Mouse (Mus musculus) CH12F3 (cell line): ENCODE data around the gene Atxn7l1.

Source experiments
- in situ Hi-C: fragments of 300-500 bp; cut with MboI; formaldehyde crosslinking; loops from 2 replicates; pipeline ENCODE4 v1.14.3; 2020; ENCODE audit warnings: low sequenced_read_pairs

Gene Atxn7l1

DNA sequence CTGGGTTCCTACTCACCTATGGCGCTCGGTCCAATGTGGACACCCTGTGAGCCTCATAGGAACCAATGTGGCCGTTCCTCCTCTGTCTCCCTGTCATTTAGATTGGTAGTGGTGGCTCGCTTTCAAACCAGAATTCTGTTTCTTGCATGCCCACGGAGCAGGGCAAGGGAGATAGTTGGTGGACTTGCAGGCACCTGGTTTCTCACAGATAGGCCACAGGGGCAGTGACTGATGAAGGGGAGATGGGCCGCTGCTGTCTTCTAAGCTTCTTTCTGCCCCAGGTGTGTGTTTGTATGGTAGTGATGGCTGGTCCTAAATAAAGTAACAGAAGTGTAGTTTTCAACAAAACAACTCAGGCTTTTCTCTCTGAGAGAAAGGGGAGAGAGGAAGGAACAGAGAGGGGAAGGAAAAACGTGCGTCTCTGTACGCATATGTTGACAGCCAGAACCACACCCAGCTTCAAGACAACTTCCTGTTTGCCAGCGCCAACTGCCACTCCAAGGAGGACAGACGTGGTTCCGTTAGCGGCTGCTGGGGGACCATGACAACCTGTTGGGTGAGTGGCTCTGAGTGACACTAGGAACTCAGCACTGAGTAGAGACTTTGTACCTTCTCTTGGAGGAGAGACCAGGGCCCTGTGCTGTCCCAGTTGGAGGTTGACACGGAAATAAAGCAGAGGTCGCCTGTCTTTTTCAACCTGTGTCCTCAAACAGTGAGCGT lies 167.6 kb downstream of the Atxn7l1 start:
- in situ Hi-C loops, result no loop called here

DNA sequence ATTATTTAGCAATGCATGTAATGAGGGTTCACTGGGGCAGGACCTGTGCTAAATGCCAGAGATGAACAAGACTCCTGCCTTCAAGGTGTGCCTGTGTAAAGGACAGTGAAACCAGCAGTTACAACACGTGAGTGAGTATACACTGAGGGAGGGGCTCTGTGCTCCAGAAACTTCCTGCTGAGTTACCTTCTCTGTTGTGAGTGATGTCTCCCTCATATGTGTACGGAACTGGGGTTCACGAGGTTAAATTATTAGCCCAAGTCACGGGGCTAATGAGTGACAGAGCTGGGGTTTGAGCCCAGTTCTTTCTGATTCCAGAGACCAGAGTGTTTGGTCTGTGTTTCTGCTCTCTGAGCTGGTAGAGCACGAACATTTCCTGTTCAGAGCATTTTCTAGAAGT lies 168.3 kb downstream of the Atxn7l1 start:
- in situ Hi-C loops, result no loop called here

DNA sequence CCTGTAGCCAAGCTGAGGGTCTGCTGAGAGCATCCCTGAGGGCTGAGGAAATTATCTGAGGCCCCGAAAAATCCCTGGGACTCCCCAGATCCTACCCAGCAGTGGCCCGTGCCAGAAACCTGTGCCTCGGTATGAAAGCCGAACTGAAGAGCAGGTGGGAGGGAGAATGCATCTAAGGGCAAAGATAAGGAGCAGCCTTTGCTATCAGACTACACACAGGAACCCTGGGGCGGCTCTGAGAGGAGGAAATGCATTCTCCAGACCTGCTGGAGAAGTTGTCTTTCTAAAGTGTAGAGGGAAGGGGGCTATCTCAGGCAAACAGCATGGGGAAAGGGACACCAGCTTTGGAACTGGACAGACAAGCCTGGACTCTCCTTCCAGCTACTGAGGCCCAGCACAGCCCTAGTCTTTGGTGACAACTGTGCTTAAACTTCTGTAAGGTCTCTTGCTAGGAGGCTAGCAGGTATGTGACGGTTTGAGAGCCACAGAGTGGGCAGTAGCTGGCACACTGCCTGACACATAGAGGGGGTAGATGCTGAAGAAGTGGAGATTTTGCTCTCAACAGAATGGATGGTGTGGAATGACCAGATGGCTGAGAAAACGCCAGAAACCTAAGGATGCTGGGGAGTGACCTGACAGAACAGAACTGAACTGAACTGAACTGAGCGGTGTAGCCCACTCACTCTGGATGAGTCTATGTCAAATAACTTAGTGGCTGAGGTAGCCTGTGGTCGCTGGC lies 170.5 kb downstream of the Atxn7l1 start:
- in situ Hi-C loops, result no loop called here

DNA sequence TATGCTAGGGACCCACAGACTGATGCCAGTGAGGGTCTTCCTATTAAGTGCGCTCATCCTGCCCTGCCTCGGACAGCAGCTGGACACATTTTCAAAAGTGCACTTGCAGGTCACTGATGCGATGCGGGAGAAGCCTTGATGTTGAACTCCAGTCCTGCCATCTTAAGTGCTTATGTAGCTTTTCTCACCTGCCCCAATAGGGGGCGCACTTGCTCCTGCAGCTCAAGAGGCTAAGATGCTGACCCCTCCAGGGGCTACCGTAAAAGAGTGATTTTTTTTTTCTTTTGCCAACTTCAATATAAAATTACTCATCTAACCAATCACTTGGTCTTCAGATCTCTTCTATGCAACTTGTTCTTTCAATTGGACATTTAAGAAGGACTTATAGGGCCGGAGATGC lies 175.1 kb downstream of the Atxn7l1 start:
- in situ Hi-C loops, result no loop called here

DNA sequence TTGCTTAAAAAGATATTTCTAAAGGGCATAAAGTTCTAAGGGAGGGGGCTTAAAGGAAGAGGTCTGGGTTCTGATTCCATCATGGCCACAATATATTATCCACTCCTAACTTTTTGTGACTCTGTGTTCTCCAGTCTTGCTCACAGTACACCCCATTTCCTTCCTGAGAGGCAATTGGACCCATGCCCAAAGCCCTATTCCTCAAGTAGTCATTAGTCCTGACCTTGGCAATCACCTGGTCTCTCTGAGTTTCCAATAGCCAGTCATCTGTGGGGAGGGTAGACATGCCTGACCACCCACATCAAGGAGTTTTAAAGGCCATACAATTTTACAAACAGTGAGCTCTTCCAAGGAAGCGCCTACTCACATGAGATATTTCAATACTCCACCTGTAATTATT lies 176.3 kb downstream of the Atxn7l1 start:
- in situ Hi-C loops, result no loop called here

DNA sequence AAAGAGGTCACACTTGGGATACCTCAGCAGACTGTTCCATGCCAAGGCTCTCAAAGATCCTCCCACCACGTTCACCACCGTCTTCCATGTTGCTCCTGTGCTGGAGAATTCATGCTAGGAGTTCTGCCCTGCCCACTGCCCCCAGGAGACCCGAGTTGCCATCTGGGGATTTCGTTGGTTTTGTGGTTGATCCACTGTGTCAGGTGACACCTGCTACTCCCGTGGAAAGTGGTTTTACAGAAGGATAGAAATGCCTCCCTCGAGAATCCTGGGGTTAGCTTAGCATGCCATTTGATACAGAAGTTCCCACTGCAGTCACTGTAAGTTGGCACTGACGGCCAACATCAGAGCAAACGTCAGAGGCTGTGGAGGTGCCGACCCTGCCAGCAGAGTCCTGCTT lies 177.9 kb downstream of the Atxn7l1 start:
- in situ Hi-C loops, result no loop called here

DNA sequence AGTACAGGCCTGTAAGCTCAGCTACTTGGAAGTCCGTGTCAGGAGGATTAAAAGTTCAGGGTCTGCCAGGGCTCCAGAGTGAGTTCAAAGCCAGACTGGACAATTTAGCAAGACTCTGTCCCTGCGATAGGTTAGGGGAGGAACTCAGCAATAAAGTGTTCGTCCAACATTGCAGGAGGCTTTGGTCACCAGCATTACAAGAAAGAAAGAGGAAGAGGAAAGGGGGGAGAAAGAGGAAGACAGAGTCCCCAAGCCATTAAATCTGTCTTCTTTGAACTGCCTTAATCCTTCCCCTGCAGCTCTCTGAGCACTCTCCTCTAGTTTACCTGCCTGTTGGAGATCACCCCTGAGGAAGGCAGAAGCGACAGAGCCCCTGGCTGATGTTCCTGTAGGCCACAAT lies 184.6 kb downstream of the Atxn7l1 start:
- in situ Hi-C loops, result no loop called here

DNA sequence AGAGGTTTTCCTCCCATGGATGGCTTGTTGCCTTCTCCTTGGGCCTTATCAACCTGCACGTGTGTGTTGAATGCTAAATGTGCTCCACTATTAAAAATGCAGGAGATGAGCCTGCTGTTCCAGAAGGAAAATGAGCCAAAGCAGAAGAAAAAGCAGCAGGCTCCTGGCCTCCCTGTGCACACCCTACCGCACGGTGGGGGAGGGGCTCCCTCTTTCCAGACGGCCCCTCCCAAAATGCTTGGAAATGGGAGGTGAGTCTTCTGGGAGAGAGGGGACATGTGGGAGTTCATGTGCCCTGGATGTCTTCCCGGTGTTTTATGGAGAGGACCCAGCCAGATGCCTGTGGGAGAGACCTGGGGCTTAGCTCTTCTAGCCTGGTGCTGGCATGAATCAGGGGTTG lies 185.3 kb downstream of the Atxn7l1 start:
- in situ Hi-C loops, result no loop called here

DNA sequence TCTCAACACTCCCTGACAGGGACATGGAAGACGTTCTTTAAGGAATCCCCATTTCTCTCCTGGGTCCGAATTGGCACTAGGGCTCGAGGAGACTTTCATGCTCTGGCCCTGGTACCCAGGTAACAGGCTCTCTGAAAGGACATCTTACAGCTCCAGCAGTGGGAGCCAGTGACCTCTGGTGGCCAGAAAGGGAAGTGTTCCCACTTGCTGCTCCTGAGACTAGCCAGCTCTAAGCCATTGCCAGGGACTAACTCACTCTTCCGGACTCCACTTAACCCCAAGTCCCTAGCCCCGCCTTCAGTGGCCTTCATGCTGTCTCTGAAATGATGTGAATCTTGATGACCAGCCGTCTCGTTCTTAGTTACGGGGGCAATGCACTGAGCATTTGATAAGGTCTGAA lies 186.4 kb downstream of the Atxn7l1 start:
- in situ Hi-C loops, result no loop called here

DNA sequence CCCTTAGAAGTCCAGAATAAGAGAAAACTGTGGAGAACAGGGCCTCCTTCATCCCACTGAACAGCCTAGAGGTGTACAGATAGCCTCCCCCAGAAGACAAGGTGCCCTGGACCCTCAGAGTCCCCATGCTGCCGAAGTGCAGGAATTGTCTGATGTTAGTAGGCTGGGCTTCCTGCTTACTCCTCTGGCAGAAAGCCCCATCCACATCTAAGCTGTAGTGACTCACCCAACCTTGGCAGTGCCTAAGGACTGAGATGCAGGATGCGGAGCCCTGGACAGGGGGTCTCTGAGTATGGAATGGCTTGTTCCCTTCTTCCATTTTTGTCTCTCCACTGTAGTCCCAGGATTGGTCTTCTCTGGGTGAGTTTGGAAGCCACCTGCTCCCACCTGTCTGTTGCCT lies 187.0 kb downstream of the Atxn7l1 start:
- in situ Hi-C loops, result no loop called here

DNA sequence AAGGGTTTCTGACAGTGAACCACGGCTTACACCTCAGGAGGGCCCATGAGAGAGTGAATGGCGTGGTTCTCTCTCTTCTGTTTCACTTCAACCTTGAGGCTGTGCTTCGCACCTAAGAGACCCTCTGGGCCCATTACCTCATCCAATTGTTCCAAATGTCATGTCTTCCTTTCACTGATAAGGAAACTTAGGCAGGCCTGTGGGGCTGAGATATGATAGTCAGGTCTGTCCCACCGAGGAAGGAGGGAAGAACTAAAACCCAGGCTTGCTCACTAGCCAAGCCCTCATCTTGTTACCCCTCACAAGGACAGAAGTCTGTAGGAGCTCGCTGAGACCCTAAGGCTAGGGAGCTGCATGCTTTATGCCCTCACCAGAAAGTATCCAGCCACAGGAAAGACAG lies 187.5 kb downstream of the Atxn7l1 start:
- in situ Hi-C loops, result no loop called here

DNA sequence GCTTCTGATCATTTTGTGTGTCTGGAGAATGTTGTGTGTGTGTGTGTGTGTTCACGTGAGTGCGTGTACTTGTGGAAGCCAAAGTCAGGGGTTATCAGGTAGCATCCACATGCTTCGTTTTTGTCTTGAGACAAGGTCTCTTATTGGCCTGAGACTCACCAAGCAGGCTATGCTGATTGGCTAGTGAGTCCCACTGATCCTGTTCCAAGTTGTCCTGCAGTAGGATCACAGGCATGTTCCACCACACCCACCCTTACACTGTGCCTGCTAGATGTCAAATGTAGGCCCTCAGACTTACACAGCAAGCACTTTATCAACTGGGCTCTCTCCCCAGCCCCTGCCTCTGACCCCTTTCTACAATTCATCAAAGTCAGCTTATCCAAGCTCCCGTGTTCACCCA lies 187.9 kb downstream of the Atxn7l1 start:
- in situ Hi-C loops, result no loop called here

DNA sequence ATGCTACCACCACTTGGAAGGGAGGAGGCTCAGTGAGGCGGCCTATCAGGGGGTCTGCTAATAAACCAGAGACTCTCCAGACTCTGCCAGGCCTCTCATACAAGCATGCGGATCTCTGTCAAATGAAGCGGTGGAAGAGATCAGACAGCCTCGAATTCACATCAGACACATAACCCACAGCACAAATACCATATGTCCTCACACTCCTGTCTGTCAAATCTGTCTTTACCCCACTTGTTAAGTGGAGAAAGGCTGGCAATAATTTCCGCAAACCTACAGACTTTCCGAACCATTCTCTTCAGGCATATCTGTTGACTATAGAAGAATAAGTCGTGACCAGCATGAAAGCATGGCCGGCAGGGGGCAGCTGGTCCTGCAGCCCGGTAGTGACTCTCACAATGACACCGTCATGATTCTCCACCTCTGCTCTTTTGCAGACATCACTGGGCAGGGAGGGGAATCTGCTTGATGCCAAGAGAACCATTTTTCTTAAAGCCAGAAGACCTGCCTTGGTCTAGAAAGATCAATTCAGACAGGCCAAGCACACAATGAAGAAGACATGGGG lies 189.2 kb downstream of the Atxn7l1 start:
- in situ Hi-C loops, result no loop called here

DNA sequence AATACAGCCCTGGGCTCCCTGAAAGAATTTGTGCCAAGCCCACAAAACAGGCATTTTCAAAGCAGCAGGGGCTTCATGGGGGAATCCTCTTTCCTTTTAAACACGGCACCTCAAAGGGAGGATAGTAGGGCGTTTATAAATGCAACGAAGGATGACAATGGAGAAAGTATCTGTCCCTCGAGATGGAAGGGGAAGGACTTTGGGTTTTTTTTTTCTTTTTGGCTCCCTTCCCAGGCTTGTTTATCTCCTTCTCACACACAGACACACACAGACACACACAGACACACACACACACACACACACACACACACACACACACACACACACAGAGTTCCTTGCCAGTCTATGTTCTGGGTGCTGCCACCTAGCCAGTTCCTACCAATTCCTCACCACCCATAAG lies 189.8 kb downstream of the Atxn7l1 start:
- in situ Hi-C loops, result no loop called here

DNA sequence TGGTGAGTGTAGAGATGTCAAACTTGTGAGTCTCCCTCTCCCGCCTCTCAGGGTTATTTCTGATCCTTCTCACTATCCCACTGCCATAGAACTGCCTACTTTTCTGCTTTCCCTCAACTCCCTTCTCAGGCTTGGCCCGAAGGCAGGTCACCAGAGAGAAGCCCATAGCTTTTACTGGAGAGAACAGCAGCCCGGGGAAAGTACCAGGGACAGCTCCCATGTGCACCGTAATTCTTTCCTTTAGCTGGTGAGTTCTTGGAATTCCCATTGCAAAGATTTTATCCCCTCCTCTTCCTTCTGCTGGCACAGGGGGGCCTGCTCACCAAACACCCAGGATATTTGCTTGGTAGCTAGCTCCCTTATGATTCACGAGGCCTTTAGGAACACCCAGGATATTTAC lies 190.7 kb downstream of the Atxn7l1 start:
- in situ Hi-C loops, result no loop called here

DNA sequence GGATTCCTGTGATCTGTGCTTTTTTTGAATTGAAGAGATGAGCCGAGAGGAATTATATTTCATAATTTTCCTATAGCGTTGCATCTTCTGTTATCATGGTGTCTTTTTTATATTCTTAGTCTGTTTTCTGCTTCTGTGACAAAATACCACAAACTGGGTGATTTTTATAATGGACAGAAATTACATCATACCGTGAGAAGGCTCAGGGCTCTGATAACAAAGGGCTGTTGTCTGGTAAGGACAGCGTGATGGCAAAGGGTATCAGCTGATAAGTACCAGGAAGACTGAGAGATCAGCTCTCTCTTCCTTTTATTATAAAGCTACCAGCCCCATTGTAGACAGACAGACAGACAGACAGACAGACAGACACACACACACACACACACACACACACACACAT lies 192.3 kb downstream of the Atxn7l1 start:
- in situ Hi-C loops, result no loop called here

DNA sequence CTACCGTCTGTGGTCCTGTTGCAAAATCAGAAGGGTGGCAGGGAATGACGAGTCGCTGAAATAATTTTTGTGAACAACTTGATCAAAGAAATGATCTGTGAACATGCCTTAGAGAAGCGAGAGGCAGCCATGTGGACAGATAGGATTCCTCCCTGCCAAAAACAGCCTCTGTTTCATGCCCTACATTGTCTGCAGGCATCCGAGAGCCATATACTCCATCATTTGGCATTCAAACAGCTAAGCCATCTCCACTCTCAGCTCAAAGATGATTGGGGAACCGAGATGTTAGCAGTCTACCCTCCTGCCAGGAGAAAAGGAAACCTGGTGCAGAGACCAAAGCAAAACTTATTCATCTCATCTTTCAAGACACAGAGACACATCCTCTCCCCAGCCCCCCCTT lies 193.2 kb downstream of the Atxn7l1 start:
- in situ Hi-C loops, result no loop called here

DNA sequence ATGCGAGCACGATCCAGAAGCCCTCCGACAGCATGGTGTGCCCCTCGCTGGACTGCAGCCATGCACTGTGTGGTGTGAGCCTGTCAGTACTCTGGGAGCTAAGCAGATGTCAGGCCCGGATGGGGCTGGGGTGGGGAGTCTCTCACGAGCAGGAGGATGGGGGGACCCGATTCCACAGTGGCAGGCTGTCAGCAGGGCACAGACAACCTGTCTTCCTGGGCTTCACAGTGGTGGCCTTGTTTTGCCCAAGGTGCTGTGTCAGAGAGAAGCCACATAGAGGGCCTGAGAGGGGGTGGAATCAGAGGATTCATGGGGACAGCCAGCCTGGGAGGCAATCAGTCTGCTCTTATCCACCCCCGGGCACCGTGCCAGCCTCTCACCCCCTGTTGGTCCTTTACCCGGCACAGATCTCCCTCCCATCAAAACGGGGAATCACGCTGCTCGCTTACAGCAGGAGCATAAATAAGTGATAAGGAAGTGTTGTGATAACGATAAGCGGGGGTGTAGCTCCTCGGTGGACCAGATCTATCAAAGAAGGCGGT lies 193.9 kb downstream of the Atxn7l1 start:
- in situ Hi-C loops, result no loop called here

DNA sequence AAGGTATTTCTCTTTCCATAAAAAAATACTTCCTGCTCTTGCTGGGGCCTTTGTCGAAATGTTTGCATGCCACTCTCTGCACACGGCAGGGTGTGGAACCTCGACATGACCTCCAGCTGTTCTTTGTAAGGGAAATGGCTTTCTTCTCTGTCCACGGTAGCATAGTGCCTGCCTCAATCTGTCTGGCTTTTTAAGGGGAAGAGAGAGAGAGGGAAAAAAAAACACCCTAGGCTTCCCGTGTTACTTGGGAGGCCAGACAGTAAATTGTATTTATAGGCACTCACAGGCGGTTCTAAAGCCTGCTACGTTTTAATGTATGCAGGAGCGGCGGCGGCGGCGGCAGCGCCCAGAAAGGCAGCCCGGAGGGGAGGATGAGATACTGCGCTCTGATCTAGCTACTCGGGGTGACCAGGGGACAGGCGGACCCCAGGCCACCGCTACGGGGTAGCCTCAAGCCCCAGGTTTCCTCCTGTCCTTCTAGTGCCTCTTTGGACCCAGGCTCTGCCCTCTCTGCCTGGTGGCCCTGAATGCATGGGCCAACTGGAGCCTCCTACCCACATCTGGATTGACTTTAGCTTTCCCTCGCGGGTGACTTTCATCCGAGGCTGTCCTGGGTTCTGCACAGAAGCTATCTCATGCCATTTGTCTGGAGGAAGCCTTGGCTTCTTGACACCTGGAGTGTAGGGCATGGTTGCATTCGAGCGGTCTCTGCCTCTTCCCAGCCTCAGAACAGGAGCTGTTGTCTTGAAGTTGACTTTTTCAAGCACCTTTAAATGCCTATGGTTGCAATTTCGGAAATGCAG lies 197.7 kb downstream of the Atxn7l1 start:
- in situ Hi-C loops, result no loop called here

DNA sequence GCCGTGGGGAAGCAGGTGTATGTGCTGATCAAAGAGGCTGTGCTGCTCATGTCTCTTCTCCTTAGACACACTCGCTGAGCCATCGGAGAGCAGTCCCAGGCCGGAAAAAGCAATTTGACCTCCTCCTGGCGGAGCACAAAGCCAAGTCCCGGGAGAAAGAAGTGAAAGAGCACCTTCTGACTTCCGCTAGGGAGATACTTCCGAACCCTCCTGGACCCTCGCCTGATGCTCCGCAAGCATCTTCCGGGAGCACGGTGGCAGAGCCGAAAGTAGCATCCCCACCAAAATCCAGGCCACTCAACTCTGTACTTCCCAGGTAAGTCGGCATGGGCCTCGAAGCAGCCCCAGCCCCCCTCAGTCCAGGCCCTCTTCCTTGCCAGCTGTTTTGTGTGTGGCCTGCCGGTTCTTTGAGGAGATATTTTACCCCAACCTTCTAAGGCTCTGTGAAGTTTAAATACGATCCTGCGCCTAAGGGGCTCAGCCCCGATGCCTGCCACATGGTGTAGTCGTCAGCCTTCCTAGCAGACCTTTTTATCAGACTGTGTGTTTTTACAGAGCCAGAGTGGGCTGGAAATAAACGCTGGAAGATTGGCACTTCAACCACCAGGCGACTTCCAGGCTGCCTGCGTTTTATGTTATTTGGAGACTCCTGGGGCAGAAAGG lies 198.4 kb downstream of the Atxn7l1 start:
- in situ Hi-C loops, result no loop called here

DNA sequence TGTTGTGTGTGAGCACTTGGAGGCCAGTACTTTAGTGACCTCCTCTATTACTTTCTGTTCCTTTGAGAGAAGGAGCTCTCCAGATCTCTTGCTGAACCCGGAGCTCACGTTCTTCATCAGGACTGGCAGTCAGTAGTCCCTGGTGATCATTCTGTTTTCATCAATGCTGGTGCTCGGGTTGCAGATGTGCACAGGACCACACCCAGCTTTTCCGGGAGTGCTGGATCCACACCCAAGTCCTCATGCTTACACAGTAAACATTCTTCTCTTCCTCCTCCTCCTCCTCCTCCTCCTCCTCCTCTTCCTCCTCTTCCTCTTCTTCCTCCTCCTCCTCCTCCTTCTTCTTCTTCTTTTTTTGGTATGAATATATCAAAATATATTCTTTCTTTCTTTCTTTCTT lies 205.2 kb downstream of the Atxn7l1 start:
- in situ Hi-C loops, result no loop called here
